ENCODE assay signal across 10 mouse cellular contexts in genomic region chr2:154614841-154615576, GRCm38 (mm10). TPM values are rescaled to one million over a fixed set of nuclear protein-coding genes. Genes with fewer than 3 reads are reported as not detected.
DNase-seq lines count a peak whose midpoint lies in the region; ATAC-seq and TF ChIP-seq lines count a peak whose summit lies in the region.
"Had no signal": no experiment of that assay in that cellular context is flagged by ENCODE, and none has a peak within 500 bp of the region (broad histone marks: within the 10 kb centered on the region; RNA-seq: fewer than 3 reads in every experiment).

No protein-coding gene starts in this region.

- H3K4me3 ChIP-seq in heart, embryonic 10.5 days = peak overlapping the region; percentile 27; the same call in 1 of the 2 replicates
- peak overlapping the region; percentile 27 to 72; a peak in 3 of 4 replicates for H3K4me3 ChIP-seq in ES-E14 (ENCODE audit: insufficient read depth in 1 of 2, low read depth in 1 of 2, low read length in 2 of 2, poor library complexity in 1 of 2, severe bottlenecking in 1 of 2)
- no peak overlapping the region for H3K4me3 ChIP-seq in forebrain, embryonic 15.5 days
- peak overlapping the region; percentile 74 for H3K4me3 ChIP-seq in liver, embryonic 13.5 days (replicated peaks)
- H3K4me3 ChIP-seq in left cerebral cortex, adult 2 months = no peak overlapping the region

- H3K27ac ChIP-seq in heart, embryonic 10.5 days = peak overlapping the region; percentile 93; the same call in 1 of the 2 replicates
- H3K27ac ChIP-seq in ES-E14 (ENCODE audit: insufficient read depth, low read depth, low read length, poor library complexity, severe bottlenecking) = no peak overlapping the region
- H3K27ac ChIP-seq in forebrain, embryonic 15.5 days (replicated peaks) = 0 out of 2 replicates have a peak overlapping the region, but pooled peaks have one; percentile 15
- H3K27ac ChIP-seq in liver, embryonic 13.5 days = peak overlapping the region; percentile 97
- H3K27ac ChIP-seq in left cerebral cortex, adult 2 months = no peak overlapping the region

- peaks cover 2% of the 10 kb centered on the region; the same call in 1 of the 2 replicates for H3K36me3 ChIP-seq in heart, embryonic 10.5 days
- H3K36me3 ChIP-seq in ES-E14 (ENCODE audit: control insufficient read depth, insufficient read depth, low read length, poor library complexity, severe bottlenecking) = no peaks in the 10 kb centered on the region
- peaks cover 5% of the 10 kb centered on the region for H3K36me3 ChIP-seq in forebrain, embryonic 15.5 days
- 0 out of 2 replicates have a peak, but pooled peaks cover 3% of the 10 kb centered on the region for H3K36me3 ChIP-seq in liver, embryonic 13.5 days

- H3K27me3 ChIP-seq in heart, embryonic 10.5 days (ENCODE audit: insufficient read depth, poor library complexity, severe bottlenecking) = no peaks in the 10 kb centered on the region
- no peaks in the 10 kb centered on the region for H3K27me3 ChIP-seq in forebrain, embryonic 15.5 days
- no peaks in the 10 kb centered on the region for H3K27me3 ChIP-seq in liver, embryonic 13.5 days

- no peak for ATAC-seq in forebrain, embryonic 15.5 days (replicated peaks)
- no peak for ATAC-seq in liver, embryonic 13.5 days (ENCODE audit: low read depth)

- 62% methylated on average over 19 of the region's 19 CpGs for WGBS in heart, embryonic 10.5 days
- 69% methylated on average over 19 of the region's 19 CpGs for WGBS in forebrain, embryonic 15.5 days
- 32% methylated on average over 19 of the region's 19 CpGs for WGBS in liver, embryonic 13.5 days (ENCODE audit: insufficient replicate concordance)

- peak overlapping the region; percentile 56 for H3K9ac ChIP-seq in ES-E14 (ENCODE audit: insufficient read depth, low read depth, low read length, poor library complexity, severe bottlenecking)
- H3K9ac ChIP-seq in forebrain, embryonic 15.5 days (replicated peaks) = no peak overlapping the region
- H3K9ac ChIP-seq in liver, embryonic 13.5 days = peak overlapping the region; percentile 88

- TF ChIP-seq CTCF in left cerebral cortex, adult 2 months (IDR thresholded peaks at IDR 0.05) = no peak

- in situ Hi-C loops in ES-E14 (cut with MboI; ENCODE audit: low sequenced_read_pairs in 2 of 2, unreplicated experiment in 2 of 2) = no loop called here

- DNase-seq in heart, embryonic 10.5 days (ENCODE audit: low spot score) = no peak
- DNase-seq in heart, postnatal 14 days = no peak
- DNase-seq in ES-E14 (ENCODE audit: low read depth, low spot score) = no peak
- no peak for DNase-seq in liver, embryonic 13.5 days
- DNase-seq in MN1 (ENCODE audit: low spot score) = no peak
- no peak for DNase-seq in left cerebral cortex, adult 2 months (ENCODE audit: extremely low spot score in 1 of 2, low spot score in 2 of 2)
- DNase-seq in spleen, adult 12 weeks (ENCODE audit: low spot score) = no peak

- H3K4me1 ChIP-seq in heart, embryonic 10.5 days = peaks cover 22% of the 10 kb centered on the region
- H3K4me1 ChIP-seq in ES-E14 (ENCODE audit: control insufficient read depth in 2 of 2, insufficient read depth in 2 of 2, low read length in 2 of 2, poor library complexity in 1 of 2) = peaks cover 5 to 6% of the 10 kb centered on the region in 2 experiments; a peak in 3 of 4 replicates
- peaks cover 18% of the 10 kb centered on the region for H3K4me1 ChIP-seq in forebrain, embryonic 15.5 days
- H3K4me1 ChIP-seq in liver, embryonic 13.5 days (replicated peaks) = peaks cover 68% of the 10 kb centered on the region

- intact Hi-C loops in heart, postnatal 14 days (cut with DNase I) = loop anchor here (5.0 kb wide), 1 partner anchor 198 kb away; no protein-coding TSS in a partner anchor
- intact Hi-C loops in left cerebral cortex, adult 2 months (cut with DNase I) = no loop called here

- H3K4me2 ChIP-seq in forebrain, embryonic 15.5 days (replicated peaks) = peak overlapping the region; percentile 60
- peak overlapping the region; percentile 94 for H3K4me2 ChIP-seq in liver, embryonic 13.5 days

- H3K9me3 ChIP-seq in heart, embryonic 10.5 days = no peaks in the 10 kb centered on the region
- no peaks in the 10 kb centered on the region for H3K9me3 ChIP-seq in ES-E14 (ENCODE audit: control insufficient read depth, insufficient read depth, low read depth, low read length)
- H3K9me3 ChIP-seq in forebrain, embryonic 15.5 days = no peaks in the 10 kb centered on the region
- H3K9me3 ChIP-seq in liver, embryonic 13.5 days (replicated peaks) = no peaks in the 10 kb centered on the region

TF ChIP-seq in ES-E14, 5 proteins besides CTCF, POLR2A, EP300 and RAD21:
- TF ChIP-seq ZC3H11A (IDR thresholded peaks at IDR 0.05; ENCODE audit: borderline replicate concordance, low read depth, low read length) = no peak
- no peak for TF ChIP-seq MAFK (IDR thresholded peaks at IDR 0.05; ENCODE audit: insufficient read depth, low read depth, low read length)
- TF ChIP-seq CHD2 (IDR thresholded peaks at IDR 0.05; ENCODE audit: low read depth, low read length) = no peak
- TF ChIP-seq ZNF384 (IDR thresholded peaks at IDR 0.05; ENCODE audit: low read depth, low read length) = no peak
- no peak for TF ChIP-seq HCFC1 (IDR thresholded peaks at IDR 0.05; ENCODE audit: borderline replicate concordance, insufficient read depth, low read length)

RNA-seq across cellular contexts. Expression of gene 4930519P11Rik, which starts 1.8 kb away (rescaled TPM):
- 0.32 and 0.69 TPM in 2 replicates for polyA plus RNA-seq in heart, embryonic 10.5 days (2016; fragmentation: Nextera tagmentation; extraction: Ambion mirVana)
- not detected for total RNA-seq in heart, postnatal 14 days (2021)
- total RNA-seq in ES-E14 (2012; rRNA removed) = 0.67 TPM in 1 of 2 replicates, not detected in the other
- polyA plus RNA-seq in forebrain, embryonic 15.5 days (2015; fragmentation: Nextera tagmentation; extraction: Ambion mirVana) = 0.45 and 0.89 TPM in 2 replicates
- not detected in 2 replicates for polyA plus RNA-seq in liver, embryonic 13.5 days (2015; fragmentation: Nextera tagmentation; extraction: Ambion mirVana)
- total RNA-seq in left cerebral cortex, adult 2 months (2021) = not detected
- total RNA-seq: common myeloid progenitor, adult 5-6 weeks had no signal
- polyA plus RNA-seq: CD4-positive, CD25-positive, alpha-beta regulatory T cell, adult 4 months had no signal

RNA-seq across cellular contexts. Expression of gene Zfp341, which starts 1.9 kb away (rescaled TPM):
- 0.87 and 0.95 TPM in 2 replicates for polyA plus RNA-seq in heart, embryonic 10.5 days (2016; fragmentation: Nextera tagmentation; extraction: Ambion mirVana)
- 1 to 10 TPM; 2.3 to 2.6 TPM for total RNA-seq in heart, postnatal 14 days (2021)
- total RNA-seq in ES-E14 (2012; rRNA removed) = 3.2 and 4.0 TPM in 2 replicates
- polyA plus RNA-seq in forebrain, embryonic 15.5 days (2015; fragmentation: Nextera tagmentation; extraction: Ambion mirVana) = 2.7 and 3.6 TPM in 2 replicates
- 1.9 and 2.1 TPM in 2 replicates for polyA plus RNA-seq in liver, embryonic 13.5 days (2015; fragmentation: Nextera tagmentation; extraction: Ambion mirVana)
- total RNA-seq in left cerebral cortex, adult 2 months (2021) = 10 to 100 TPM; 11.1 to 11.7 TPM

RNA-seq across cellular contexts. Expression of gene Pxmp4, which starts 11.5 kb away (rescaled TPM):
- polyA plus RNA-seq in heart, embryonic 10.5 days (2016; fragmentation: Nextera tagmentation; extraction: Ambion mirVana) = 19.9 and 21.5 TPM in 2 replicates
- 10 to 100 TPM; 23.8 to 28.5 TPM for total RNA-seq in heart, postnatal 14 days (2021)
- total RNA-seq in ES-E14 (2012; rRNA removed) = 8.6 and 10.5 TPM in 2 replicates
- polyA plus RNA-seq in forebrain, embryonic 15.5 days (2015; fragmentation: Nextera tagmentation; extraction: Ambion mirVana) = 13.4 and 14.1 TPM in 2 replicates
- polyA plus RNA-seq in liver, embryonic 13.5 days (2015; fragmentation: Nextera tagmentation; extraction: Ambion mirVana) = 26.8 and 28.9 TPM in 2 replicates
- 10 to 100 TPM; 12.8 to 14.2 TPM for total RNA-seq in left cerebral cortex, adult 2 months (2021)

RNA-seq across cellular contexts. Expression of gene Chmp4b, which starts 36.5 kb away (rescaled TPM):
- polyA plus RNA-seq in heart, embryonic 10.5 days (2016; fragmentation: Nextera tagmentation; extraction: Ambion mirVana) = 13.5 and 17.4 TPM in 2 replicates
- 100 to 1,000 TPM; 105 to 112 TPM for total RNA-seq in heart, postnatal 14 days (2021)
- 60.4 and 94.3 TPM in 2 replicates for total RNA-seq in ES-E14 (2012; rRNA removed)
- 23.9 and 25.0 TPM in 2 replicates for polyA plus RNA-seq in forebrain, embryonic 15.5 days (2015; fragmentation: Nextera tagmentation; extraction: Ambion mirVana)
- 15.0 and 17.5 TPM in 2 replicates for polyA plus RNA-seq in liver, embryonic 13.5 days (2015; fragmentation: Nextera tagmentation; extraction: Ambion mirVana)
- 100 to 1,000 TPM; 215 to 217 TPM for total RNA-seq in left cerebral cortex, adult 2 months (2021)

RNA-seq across cellular contexts. Expression of gene E2f1, which starts 45.3 kb away (rescaled TPM):
- polyA plus RNA-seq in heart, embryonic 10.5 days (2016; fragmentation: Nextera tagmentation; extraction: Ambion mirVana) = 18.0 and 18.6 TPM in 2 replicates
- 1 to 10 TPM; 2.2 to 4.3 TPM for total RNA-seq in heart, postnatal 14 days (2021)
- 13.8 and 16.9 TPM in 2 replicates for total RNA-seq in ES-E14 (2012; rRNA removed)
- polyA plus RNA-seq in forebrain, embryonic 15.5 days (2015; fragmentation: Nextera tagmentation; extraction: Ambion mirVana) = 14.1 and 15.8 TPM in 2 replicates
- 16.6 and 17.7 TPM in 2 replicates for polyA plus RNA-seq in liver, embryonic 13.5 days (2015; fragmentation: Nextera tagmentation; extraction: Ambion mirVana)
- total RNA-seq in left cerebral cortex, adult 2 months (2021) = 10 to 100 TPM in 1 of 2 experiments, 1 to 10 TPM in 1; 10.0 to 11.5 TPM

Comparison
In these comparisons a context has a peak if more than half of its experiments do, and no peak if none do; other contexts are left out.
1. H3K27ac ChIP-seq: peak in heart, embryonic 10.5 days (single experiment), forebrain, embryonic 15.5 days (single experiment) and liver, embryonic 13.5 days (single experiment); none in ES-E14 (single experiment) and left cerebral cortex, adult 2 months (single experiment).
2. H3K4me3 ChIP-seq: peak in heart, embryonic 10.5 days (single experiment), ES-E14 (2 of 2) and liver, embryonic 13.5 days (single experiment); none in forebrain, embryonic 15.5 days (single experiment) and left cerebral cortex, adult 2 months (single experiment).